Mouse (Mus musculus): ENCODE measurements around the gene S100pbp. TPM values are rescaled to one million over a fixed set of nuclear protein-coding genes. Genes with fewer than 3 reads are reported as not detected.

Gene S100pbp
- polyA plus RNA-seq, 1 experiment from 2014 or later = 17.2 TPM

GRCm38 (mm10) chr4:129231594-129232450, 42.3 kb upstream of the S100pbp start:
- H3K4me3 ChIP-seq (replicated peaks; ENCODE audit: low read length) = no peak overlapping the region
- no peaks in the 10 kb centered on the region for H3K36me3 ChIP-seq (ENCODE audit: control insufficient read depth, insufficient read depth)
- WGBS = 68% methylated on average over 12 of the region's 12 CpGs
- no peak overlapping the region for H3K27ac ChIP-seq (ENCODE audit: low read length)
- no peak overlapping the region for H3K4me2 ChIP-seq (ENCODE audit: low read length)
- no peak for ATAC-seq
- H3K9me3 ChIP-seq (ENCODE audit: control insufficient read depth, low read length) = no peaks in the 10 kb centered on the region
- H3K27me3 ChIP-seq (replicated peaks; ENCODE audit: control insufficient read depth, insufficient read depth, low read length) = no peaks in the 10 kb centered on the region
- H3K9ac ChIP-seq (replicated peaks; ENCODE audit: low read depth, low read length) = no peak overlapping the region
- peaks cover 15% of the 10 kb centered on the region for H3K4me1 ChIP-seq (replicated peaks; ENCODE audit: control insufficient read depth, insufficient read depth, low read length)

GRCm38 (mm10) chr4:129230926-129231325, 41.4 kb upstream of the S100pbp start:
- Histone ChIP-seq H3K9me3 (ENCODE audit: control insufficient read depth, low read length) (no peaks in the 10 kb centered on the region), H3K36me3 (ENCODE audit: control insufficient read depth, insufficient read depth) (no peaks in the 10 kb centered on the region), H3K4me1 (replicated peaks; ENCODE audit: control insufficient read depth, insufficient read depth, low read length) (peaks cover 24% of the 10 kb centered on the region), H3K27ac (ENCODE audit: low read length) (no peak overlapping the region), H3K4me3 (replicated peaks; ENCODE audit: low read length) (no peak overlapping the region), H3K9ac (replicated peaks; ENCODE audit: low read depth, low read length) (no peak overlapping the region), H3K27me3 (replicated peaks; ENCODE audit: control insufficient read depth, insufficient read depth, low read length) (no peaks in the 10 kb centered on the region), H3K4me2 (ENCODE audit: low read length) (no peak overlapping the region)
- ATAC-seq = no peak
- WGBS = 58% methylated on average over 8 of the region's 8 CpGs

GRCm38 (mm10) chr4:129227985-129228381, 38.5 kb upstream of the S100pbp start:
- Histone ChIP-seq H3K9me3 (ENCODE audit: control insufficient read depth, low read length) (no peaks in the 10 kb centered on the region), H3K27me3 (replicated peaks; ENCODE audit: control insufficient read depth, insufficient read depth, low read length) (no peaks in the 10 kb centered on the region), H3K36me3 (ENCODE audit: control insufficient read depth, insufficient read depth) (no peaks in the 10 kb centered on the region), H3K4me1 (replicated peaks; ENCODE audit: control insufficient read depth, insufficient read depth, low read length) (peaks cover 35% of the 10 kb centered on the region), H3K9ac (replicated peaks; ENCODE audit: low read depth, low read length) (peak overlapping the region; percentile 60; the same call in 1 of the 2 replicates), H3K4me3 (replicated peaks; ENCODE audit: low read length) (peak overlapping the region; percentile 48), H3K27ac (ENCODE audit: low read length) (peak overlapping the region; percentile 43; the same call in 1 of the 2 replicates), H3K4me2 (ENCODE audit: low read length) (peak overlapping the region; percentile 68)
- 7% methylated on average over 8 of the region's 8 CpGs for WGBS
- ATAC-seq = peak; percentile 21; the same call in 1 of the 2 replicates

DNA sequence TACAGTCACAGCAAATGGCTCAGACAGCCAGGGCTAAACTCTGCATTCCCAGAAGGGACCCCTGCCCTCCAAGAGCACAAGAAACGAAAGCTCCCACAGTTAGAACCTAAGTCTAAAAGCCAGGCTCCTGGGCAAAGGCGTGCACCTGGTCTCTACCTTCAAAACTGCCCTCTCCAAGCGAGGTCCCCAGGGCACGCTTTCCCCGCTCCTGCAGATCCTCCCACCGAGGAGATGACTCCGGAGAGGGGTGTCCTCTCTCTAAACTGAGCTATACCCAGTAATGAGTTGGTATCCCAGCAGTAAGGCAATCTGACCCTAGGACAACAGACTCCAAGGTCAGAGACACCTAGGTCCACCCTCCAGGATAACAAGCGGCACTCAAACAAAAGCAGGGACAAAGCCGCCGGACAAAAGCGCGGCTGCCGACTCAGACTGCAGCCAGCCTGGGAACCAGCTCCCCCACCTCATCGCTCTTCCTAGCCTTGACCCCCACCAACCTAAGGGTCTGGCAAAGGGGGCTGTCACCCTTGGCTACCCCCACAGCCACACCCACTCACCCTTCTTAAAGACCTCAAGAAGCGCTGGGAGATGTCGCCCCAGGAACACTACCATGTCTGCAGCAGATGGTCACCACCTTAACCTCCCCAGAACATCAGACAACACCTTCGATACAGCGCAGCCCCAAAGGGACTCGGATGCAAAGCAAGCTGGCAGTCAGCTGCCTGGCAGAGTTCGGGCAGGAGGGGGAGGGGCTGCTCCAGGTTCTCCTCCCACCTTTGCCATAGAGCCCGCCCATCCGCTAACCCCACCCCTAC, 37.9 kb upstream of the S100pbp start:
- Histone ChIP-seq H3K27me3 (replicated peaks; ENCODE audit: control insufficient read depth, insufficient read depth, low read length) (no peaks in the 10 kb centered on the region), H3K9me3 (ENCODE audit: control insufficient read depth, low read length) (no peaks in the 10 kb centered on the region), H3K27ac (ENCODE audit: low read length) (peak overlapping the region; percentile 42; the same call in 1 of the 2 replicates), H3K9ac (replicated peaks; ENCODE audit: low read depth, low read length) (peak overlapping the region; percentile 60), H3K4me3 (replicated peaks; ENCODE audit: low read length) (peak overlapping the region; percentile 48), H3K4me1 (replicated peaks; ENCODE audit: control insufficient read depth, insufficient read depth, low read length) (peaks cover 35% of the 10 kb centered on the region), H3K36me3 (ENCODE audit: control insufficient read depth, insufficient read depth) (no peaks in the 10 kb centered on the region), H3K4me2 (ENCODE audit: low read length) (peak overlapping the region; percentile 68)
- ATAC-seq = peak; percentile 32
- WGBS = 8% methylated on average over 22 of the region's 22 CpGs

GRCm38 (mm10) chr4:129226441-129226963, 37.0 kb upstream of the S100pbp start:
- Histone ChIP-seq H3K4me2 (ENCODE audit: low read length) (peak overlapping the region; percentile 68), H3K36me3 (ENCODE audit: control insufficient read depth, insufficient read depth) (no peaks in the 10 kb centered on the region), H3K27ac (ENCODE audit: low read length) (no peak overlapping the region), H3K4me1 (replicated peaks; ENCODE audit: control insufficient read depth, insufficient read depth, low read length) (peaks cover 35% of the 10 kb centered on the region), H3K9me3 (ENCODE audit: control insufficient read depth, low read length) (no peaks in the 10 kb centered on the region), H3K9ac (replicated peaks; ENCODE audit: low read depth, low read length) (peak overlapping the region; percentile 60), H3K4me3 (replicated peaks; ENCODE audit: low read length) (peak overlapping the region; percentile 48), H3K27me3 (replicated peaks; ENCODE audit: control insufficient read depth, insufficient read depth, low read length) (no peaks in the 10 kb centered on the region)
- WGBS = 14% methylated on average over 5 of the region's 5 CpGs
- no peak for ATAC-seq

GRCm38 (mm10) chr4:129225315-129225714, 35.8 kb upstream of the S100pbp start:
- WGBS = 98% methylated on average over 12 of the region's 12 CpGs
- Histone ChIP-seq H3K4me1 (replicated peaks; ENCODE audit: control insufficient read depth, insufficient read depth, low read length) (peaks cover 35% of the 10 kb centered on the region), H3K36me3 (ENCODE audit: control insufficient read depth, insufficient read depth) (no peaks in the 10 kb centered on the region), H3K27me3 (replicated peaks; ENCODE audit: control insufficient read depth, insufficient read depth, low read length) (no peaks in the 10 kb centered on the region), H3K9me3 (ENCODE audit: control insufficient read depth, low read length) (no peaks in the 10 kb centered on the region), H3K4me3 (replicated peaks; ENCODE audit: low read length) (no peak overlapping the region), H3K4me2 (ENCODE audit: low read length) (no peak overlapping the region), H3K27ac (ENCODE audit: low read length) (no peak overlapping the region), H3K9ac (replicated peaks; ENCODE audit: low read depth, low read length) (no peak overlapping the region)
- no peak for ATAC-seq

DNA sequence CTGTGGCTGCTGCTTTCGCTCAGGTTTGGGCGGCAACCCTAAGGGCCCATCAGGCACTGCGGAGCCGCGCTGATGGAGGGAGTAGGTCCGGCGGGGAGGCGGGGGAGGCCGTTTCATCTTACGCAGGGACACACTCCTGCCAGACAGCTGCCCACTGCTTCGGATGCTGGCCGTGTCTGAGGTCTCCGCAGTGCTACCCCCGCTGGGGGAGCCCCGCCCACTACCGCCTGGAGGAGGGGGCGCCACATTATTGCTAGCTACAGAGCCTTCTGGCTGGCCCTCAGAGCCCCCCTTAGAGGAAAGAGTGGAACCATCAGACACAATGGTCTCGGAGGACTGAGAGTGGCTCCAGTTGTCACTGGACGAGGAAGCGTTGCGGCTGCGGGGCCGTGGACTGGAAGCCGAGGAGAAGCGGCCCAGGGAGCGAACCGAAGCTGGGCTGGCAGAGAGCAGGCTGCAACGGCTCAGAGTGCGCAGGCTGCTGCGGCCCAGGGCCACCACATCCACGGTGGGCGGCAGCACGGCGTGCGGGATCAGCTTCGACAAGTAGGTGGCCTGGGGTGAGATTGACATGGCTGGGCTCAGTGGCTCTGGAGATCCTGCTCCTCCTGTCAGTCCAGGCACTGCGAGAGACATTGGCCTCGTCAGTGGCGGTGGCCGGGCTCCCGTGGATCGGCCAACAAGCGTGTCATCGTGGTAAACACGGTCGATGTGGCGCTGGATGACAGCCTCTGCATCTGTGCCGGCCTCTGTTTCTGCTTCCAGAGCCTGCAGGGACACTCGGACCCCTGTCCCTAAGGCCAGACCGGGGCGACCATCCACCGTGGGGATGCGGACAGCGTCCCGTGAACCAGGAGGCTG, 34.1 kb upstream of the S100pbp start:
- peaks cover 35% of the 10 kb centered on the region for H3K4me1 ChIP-seq (replicated peaks; ENCODE audit: control insufficient read depth, insufficient read depth, low read length)
- H3K9me3 ChIP-seq (ENCODE audit: control insufficient read depth, low read length) = no peaks in the 10 kb centered on the region
- peak; percentile 27; the same call in 1 of the 2 replicates for ATAC-seq
- H3K27me3 ChIP-seq (replicated peaks; ENCODE audit: control insufficient read depth, insufficient read depth, low read length) = no peaks in the 10 kb centered on the region
- peak overlapping the region; percentile 47 for H3K9ac ChIP-seq (replicated peaks; ENCODE audit: low read depth, low read length)
- peak overlapping the region; percentile 54 for H3K4me2 ChIP-seq (ENCODE audit: low read length)
- H3K36me3 ChIP-seq (ENCODE audit: control insufficient read depth, insufficient read depth) = peaks cover 7% of the 10 kb centered on the region
- H3K4me3 ChIP-seq (replicated peaks; ENCODE audit: low read length) = peak overlapping the region; percentile 30
- no peak overlapping the region for H3K27ac ChIP-seq (ENCODE audit: low read length)
- 28% methylated on average over 55 of the region's 55 CpGs for WGBS

- ATAC-seq = no peak
- H3K4me2 ChIP-seq (ENCODE audit: low read length) = no peak overlapping the region
- peaks cover 19% of the 10 kb centered on the region for H3K36me3 ChIP-seq (ENCODE audit: control insufficient read depth, insufficient read depth)
- H3K9ac ChIP-seq (replicated peaks; ENCODE audit: low read depth, low read length) = no peak overlapping the region
- H3K9me3 ChIP-seq (ENCODE audit: control insufficient read depth, low read length) = no peaks in the 10 kb centered on the region
- H3K27me3 ChIP-seq (replicated peaks; ENCODE audit: control insufficient read depth, insufficient read depth, low read length) = no peaks in the 10 kb centered on the region
- no peak overlapping the region for H3K4me3 ChIP-seq (replicated peaks; ENCODE audit: low read length)
- 81% methylated on average over 31 of the region's 31 CpGs for WGBS
- no peak overlapping the region for H3K27ac ChIP-seq (ENCODE audit: low read length)
- peaks cover 24% of the 10 kb centered on the region for H3K4me1 ChIP-seq (replicated peaks; ENCODE audit: control insufficient read depth, insufficient read depth, low read length)
These were observed 32.7 kb upstream of the S100pbp start for GRCm38 (mm10) chr4:129222019-129222925.

All from forebrain, embryonic 16.5 days (tissue).